Mouse (Mus musculus) cerebellum, adult 9-10 months (tissue): ENCODE data around the gene Rarb.

Source experiments
- DNase-seq: peaks from one replicate; pipeline ENCODE4 v3.0.0; 2022

The Rarb gene

GRCm38 (mm10) chr14:16431941-16432499 is 386.9 kb downstream of the Rarb start:
- no peak for DNase-seq

- no peak for DNase-seq
Observed at GRCm38 (mm10) chr14:16427569-16427968, 391.4 kb downstream of the Rarb start.

- DNase-seq: no peak
Observed at GRCm38 (mm10) chr14:16414163-16414562, 404.8 kb downstream of the Rarb start.

DNA sequence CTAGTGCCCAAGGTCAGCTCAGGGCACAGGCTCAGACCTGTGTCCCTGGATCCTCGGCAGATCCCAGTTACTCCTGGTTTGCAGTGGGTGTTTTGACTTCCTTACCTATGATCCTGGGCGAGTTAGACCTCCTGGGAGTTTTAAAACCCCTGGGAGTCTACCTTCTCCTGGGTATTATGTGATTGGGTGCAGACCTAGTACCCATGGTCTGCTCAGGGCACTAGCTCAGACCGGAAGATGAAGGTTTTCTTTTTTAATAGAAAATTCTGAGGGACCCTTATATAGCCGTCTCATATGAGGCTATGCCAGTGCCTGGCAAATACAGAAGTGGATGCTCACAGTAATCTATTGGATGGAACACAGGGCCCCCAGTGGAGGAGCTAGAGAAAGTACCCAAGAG is 413.8 kb downstream of the Rarb start:
- DNase-seq: no peak

DNA sequence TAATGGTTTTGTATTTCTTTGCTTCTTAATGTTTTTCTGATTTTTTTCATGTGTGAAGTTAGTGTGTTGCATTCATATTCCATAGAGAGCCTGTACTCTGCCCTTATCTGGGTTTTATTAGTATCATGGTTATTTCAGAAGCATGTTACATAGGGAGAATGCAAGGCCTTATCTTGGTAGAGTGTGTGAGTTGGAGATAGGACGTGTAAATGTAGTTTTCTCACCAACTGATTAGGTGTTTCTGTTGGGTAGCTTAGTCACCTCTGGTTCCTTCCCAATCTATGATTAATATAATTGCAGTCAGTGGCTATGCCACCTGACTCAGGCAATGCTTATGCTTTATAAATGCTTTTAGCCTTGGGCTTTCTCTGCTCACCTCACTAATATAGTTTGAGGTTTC is 434.2 kb downstream of the Rarb start:
- DNase-seq: no peak
